Mouse (Mus musculus): ENCODE measurements around the gene Prdm10. TPM values are rescaled to one million over a fixed set of nuclear protein-coding genes. Genes with fewer than 3 reads are reported as not detected.

Gene Prdm10
- total RNA-seq, 2 experiments from 2014 or later, result 17.3 to 21.2 TPM

DNA sequence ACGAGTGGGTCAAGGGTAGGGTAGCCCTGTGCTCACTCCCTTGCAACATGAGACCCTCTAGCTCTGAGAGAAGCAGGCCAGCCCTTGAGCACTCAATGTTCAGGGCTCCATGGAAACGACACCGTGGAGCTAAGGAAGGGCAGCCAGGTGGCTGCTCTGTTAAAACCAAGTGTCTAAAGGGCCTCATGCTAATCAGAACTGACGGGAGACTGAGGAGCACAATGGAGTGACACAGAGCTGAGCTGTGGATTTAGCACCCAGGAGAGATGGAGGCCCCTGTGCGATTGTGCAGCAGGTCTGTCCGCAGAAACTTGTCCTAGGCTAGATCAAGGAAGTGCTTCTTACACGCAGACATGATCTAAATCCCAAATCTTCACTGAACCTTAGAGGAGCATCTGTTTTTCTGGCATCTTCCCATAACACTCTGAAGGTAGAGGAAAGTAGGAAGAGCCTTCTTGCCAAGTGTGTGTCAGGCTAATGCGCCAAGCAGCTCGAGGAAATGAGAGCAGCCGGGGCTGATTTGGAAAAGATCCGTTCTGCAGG, 64.0 kb downstream of the Prdm10 start:
- no peak for DNase-seq (ENCODE audit: low spot score in 2 of 2)
- intact Hi-C loops (cut with DNase I), result loop anchor here (5.0 kb wide), 1 partner anchor 132 kb away; the partner anchor contains the start of gene Aplp2

DNA sequence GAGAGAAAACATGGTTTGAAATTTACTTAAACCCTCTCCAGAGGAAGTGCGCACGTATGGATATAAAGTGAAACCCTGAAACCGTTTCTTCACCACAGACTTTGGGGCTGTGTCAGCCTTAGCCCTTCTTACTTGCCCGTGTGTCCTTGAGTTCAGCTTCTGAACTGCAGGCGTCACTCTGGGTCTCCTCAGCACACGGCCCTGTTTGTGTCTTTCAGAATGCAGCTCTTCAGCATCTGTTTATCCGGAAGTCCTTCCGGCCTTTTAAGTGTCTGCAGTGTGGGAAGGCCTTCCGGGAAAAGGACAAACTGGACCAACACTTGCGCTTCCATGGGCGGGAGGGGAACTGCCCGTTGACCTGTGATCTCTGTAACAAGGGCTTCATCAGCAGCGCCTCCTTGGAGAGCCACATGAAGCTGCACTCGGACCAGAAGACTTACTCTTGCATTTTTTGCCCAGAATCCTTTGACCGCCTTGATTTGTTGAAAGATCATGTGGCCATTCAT, 66.3 kb downstream of the Prdm10 start:
- no peak for DNase-seq (ENCODE audit: low spot score in 2 of 2)
- intact Hi-C loops (cut with DNase I), result loop anchor here (2.0 kb wide), 1 partner anchor 66 kb away; the partner anchor contains the start of gene Prdm10

DNA sequence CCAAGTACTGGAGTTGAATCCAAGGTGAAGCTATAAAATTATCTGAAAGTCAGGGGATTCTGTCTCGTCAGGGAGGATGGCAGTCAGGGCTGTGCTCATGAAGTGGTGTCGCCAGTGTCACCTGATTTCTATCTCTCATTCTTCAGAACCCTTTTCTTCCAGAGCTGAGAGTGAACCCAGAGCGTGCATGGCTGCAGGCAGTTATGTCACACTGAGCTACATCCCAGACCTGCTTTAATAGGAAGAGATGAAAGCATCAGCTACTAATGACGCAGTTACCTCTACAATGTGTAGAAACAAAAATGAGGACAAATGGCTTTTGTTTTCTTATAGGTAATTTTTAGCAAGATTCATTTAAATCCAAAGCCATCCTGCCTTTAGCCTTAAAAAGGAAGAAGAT, 68.1 kb downstream of the Prdm10 start:
- DNase-seq (ENCODE audit: low spot score in 2 of 2), result no peak
- intact Hi-C loops (cut with DNase I), result loop anchor here (2.0 kb wide), 1 partner anchor 198 kb away; no protein-coding TSS in a partner anchor

DNA sequence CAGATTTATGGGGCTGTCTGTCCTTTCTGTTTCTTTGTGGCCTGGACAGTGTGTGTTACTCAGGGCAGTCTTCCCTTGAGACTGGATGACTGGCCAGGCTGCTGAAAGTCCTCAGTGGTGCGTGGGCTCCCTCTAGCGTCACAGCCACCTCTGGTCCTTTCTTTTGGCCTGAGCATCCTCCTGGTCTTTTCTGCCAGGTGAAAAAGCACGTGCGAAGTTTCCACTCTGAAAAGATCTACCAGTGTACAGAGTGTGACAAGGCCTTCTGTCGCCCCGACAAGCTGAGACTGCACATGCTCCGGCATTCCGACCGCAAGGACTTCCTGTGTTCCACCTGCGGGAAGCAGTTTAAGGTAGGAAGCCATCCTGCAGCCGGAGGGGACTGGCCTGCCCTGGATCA, 68.6 kb downstream of the Prdm10 start:
- intact Hi-C loops (cut with DNase I), result loop anchor here (2.0 kb wide), 1 partner anchor 198 kb away; no protein-coding TSS in a partner anchor
- peak; percentile 58 to 72 for DNase-seq (ENCODE audit: low spot score in 2 of 2)

DNA sequence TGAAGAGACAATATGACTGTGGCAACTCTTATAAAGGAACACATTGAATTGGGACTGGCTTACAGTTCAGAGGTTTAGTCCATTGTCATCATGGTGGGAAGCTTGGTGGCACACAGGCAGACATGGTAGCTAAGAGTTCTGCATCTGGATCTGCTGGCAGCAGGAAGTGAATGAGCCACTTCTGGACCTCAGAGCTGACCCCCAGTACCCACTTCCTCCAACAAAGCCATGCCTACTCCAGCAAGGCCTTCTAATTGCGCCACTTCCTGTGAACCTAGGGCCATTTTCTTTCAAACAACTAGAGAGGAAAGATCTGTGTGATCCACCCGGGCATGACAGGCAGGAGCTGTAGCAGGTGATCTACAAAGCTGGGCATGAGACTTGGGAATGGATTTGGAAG, 72.4 kb downstream of the Prdm10 start:
- intact Hi-C loops (cut with DNase I), result no loop called here
- DNase-seq (ENCODE audit: low spot score in 2 of 2), result no peak

DNA sequence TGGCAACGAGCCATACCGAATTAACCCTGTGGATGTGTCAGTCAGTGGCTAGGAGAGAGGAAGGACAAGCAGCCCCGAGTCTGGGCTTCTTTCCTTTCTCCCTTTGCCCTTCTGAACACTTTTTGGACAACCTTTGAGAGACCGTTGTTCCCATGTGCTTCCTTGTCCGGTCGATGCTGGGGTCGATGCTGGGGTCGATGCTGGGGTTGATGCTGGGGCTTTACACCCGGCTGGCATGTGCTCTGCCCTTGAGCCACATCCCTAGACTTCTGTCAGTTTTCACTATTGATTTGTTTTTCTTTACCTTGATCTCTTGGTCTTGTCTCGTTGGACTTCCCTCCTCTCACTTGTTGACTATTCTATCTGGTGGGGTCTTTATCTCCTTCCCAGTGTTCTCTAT, 73.2 kb downstream of the Prdm10 start:
- intact Hi-C loops (cut with DNase I), result no loop called here
- DNase-seq (ENCODE audit: low spot score in 2 of 2), result no peak

DNA sequence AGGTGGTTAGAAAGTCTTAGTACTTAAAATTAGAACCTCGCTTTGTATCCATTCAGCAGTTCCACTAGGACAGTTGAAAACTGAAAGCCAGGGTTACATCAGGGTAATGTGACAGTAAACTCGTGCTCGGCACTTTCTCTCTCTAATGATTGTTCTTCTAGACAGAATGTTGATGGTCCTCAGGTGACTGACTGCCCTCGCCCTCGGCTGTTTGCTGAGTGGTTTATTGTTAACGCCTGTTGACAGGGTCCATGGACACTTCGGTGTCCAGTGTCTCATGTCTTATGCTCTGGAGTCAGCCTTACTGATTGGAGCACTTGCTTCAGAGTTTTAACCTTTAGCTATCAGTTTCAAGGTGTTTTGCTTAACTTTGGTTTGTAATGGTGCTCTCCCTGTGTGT, 73.7 kb downstream of the Prdm10 start:
- DNase-seq (ENCODE audit: low spot score in 2 of 2), result no peak

DNA sequence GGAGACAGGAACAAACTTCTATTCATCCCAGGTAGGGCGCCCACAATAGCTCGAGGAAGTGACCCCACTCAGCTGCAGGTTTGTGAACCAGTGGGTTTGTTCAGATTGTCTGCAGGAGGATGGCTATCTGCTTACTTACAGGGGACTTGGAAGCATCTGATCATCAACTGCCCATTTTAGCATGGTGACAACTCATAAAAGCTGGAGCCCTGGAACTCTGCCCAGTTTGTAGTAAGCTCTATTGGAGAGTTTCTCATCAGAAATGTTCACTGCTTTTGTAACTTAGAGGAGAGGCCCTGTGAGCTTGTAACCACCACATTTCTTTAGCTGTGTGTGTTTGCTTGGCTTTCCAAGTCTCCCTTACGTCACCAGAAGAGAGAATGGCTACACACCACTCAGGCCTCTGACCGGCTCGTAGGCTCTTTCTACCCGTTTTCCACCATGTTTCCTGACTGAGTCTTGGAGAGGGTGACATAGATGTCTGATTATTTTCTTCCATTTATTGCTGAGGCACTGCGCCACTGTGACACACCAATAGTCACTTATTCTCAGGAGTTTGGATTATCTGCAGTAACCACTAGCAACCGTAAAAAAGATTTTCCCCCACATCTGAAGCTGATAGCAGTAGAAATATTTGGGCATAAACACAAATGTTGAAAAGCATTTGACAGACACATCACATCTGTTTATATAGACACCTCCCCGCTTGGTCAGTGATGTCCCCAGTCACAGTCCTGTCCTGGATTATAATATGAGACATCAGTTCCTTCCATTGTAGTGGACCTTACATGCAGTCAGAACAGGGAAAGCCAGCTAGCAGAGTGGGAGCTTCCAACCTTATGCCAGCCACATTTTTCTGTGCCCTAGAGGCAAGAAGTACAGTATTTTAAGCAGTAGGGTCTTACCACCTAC, 83.6 kb downstream of the Prdm10 start:
- peak; percentile 55 to 68 for DNase-seq (ENCODE audit: low spot score in 2 of 2)
- intact Hi-C loops (cut with DNase I), result no loop called here

More for the DNA sequence above, 73.7 kb downstream of the Prdm10 start:
- intact Hi-C loops (cut with DNase I), result no loop called here

DNA sequence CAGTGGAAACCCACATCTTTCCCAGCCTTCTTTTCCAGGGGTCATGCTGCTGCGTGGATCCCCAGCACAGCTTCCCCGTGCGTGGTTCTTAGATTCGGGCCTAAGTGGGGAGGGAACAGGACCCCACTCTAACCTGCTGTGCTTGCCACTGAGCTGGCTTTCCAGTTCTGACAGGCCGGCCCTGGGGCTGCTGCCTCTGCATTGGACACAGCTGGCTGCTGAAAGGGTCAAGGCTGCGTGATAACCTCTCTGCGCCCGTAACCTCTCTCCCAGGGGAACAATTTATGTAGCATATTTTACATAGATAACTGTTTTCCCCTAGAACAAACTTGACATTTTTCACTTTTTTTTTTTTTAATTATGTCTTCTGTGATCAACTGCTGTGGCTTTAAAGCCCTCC, 84.7 kb downstream of the Prdm10 start:
- intact Hi-C loops (cut with DNase I), result no loop called here
- no peak for DNase-seq (ENCODE audit: low spot score in 2 of 2)

DNA sequence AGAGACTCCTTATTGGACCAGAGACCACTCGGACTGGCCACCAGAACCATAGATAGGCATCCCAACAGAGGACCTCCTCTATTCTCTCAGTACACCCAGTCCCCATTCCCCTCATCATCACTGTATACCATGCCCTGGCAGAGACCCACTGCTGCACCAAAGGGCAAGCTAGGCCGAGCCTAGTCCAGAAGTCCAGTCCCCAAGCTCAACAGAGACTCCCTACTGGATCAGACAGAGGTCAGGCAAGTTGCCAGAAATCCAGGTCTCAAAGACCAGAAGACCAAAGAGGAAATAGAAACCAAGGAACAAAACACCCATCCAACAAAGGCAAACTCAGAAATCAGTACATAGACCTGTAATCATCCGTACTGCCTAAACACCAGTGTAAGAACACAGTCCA, 91.4 kb downstream of the Prdm10 start:
- DNase-seq (ENCODE audit: low spot score in 2 of 2), result no peak
- intact Hi-C loops (cut with DNase I), result no loop called here

DNA sequence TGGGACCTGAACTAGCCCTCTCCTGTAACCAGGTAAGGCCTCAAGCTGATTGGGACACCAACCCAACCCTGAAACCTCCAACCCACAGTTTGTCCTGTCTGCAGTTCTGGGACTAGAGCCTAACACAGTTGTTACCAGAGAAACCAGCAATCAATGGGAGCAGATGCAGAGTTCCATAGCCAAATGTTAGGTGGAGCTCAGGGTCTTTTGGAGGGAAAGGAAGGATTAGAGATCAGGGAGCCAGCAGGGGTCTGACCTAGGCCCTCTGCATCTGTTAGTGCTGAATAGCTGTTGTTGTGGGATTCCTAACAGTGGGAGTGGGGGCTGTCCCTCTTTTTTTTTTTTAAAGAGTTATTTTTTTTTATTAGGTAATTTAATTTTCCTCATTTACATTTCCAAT, 96.3 kb downstream of the Prdm10 start:
- intact Hi-C loops (cut with DNase I), result no loop called here
- DNase-seq (ENCODE audit: low spot score in 2 of 2), result no peak

DNA sequence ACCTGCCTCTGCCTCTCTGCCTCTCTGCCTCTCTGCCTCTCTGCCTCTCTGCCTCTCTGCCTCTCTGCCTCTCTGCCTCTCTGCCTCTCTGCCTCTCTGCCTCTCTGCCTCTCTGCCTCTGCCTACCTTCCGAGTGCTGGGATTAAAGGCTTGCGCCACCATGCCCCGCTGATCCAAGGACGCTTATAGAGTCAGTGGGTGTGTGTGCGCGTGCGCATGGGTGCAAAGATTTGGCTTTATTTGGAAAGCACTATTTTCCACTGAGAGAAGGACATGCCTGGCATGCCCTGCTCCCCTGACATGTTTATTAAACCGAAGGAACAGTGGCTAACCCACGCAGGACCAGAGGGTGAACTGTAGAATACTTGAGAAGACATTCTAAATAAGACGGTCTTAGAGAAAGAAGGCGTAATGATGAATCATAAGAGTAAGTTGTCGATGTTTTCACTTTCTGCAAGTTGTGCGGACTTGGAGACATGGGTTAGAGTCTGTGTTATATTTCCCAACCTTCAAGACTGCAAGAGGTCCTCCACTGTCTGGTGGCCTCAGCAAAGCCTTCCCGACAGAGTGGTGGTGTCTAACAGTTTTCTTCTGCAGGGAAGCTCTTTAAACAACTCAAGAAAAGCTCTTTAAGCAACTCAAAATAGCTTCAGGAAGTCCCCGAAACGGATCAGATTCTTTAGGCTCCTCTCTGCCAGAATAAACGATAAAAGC, 104.6 kb downstream of the Prdm10 start:
- no peak for DNase-seq (ENCODE audit: low spot score in 2 of 2)
- intact Hi-C loops (cut with DNase I), result no loop called here

DNA sequence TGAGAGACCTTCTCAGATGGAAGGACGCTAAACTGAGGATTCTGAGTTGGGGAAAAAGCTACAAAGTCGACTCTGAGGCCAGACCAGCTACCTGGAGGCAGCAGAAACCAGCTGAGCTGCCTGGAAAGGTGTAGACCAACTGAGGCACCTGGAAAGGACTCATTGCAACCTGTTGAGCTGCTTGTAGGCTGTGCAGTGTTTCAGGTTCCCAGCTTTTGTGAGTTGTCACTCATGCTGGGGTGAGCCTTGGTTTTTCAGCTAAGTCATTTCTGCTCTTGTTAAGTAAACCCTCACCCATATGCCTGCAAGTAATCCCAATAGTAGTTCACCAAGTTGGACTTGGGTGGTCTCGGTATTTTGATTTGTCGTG, 105.1 kb downstream of the Prdm10 start:
- intact Hi-C loops (cut with DNase I), result no loop called here
- peak in 1 of 2 experiments; percentile 23 for DNase-seq (ENCODE audit: low spot score in 2 of 2)

DNA sequence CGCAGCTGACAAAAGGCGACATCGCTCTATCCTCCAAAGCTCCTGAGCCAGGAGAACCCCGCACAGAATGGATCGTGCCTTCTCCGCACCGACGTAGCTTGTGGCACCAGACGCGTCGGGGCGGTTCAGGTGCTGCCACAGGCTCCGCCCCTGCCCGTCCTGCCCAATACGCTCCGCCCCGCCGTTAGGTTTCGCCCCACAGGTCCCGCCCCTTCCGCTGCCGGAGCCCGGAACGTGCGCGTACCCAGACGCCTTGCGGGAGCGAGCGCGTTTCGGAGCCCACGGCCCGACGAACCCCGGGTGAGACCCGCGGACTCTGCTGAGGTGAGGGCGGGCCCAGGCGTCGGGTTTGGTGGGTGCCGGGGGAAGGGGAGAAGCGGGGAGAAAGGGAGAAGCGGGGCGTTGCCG, 105.6 kb downstream of the Prdm10 start, which contains the start of gene Nfrkb:
TSS of gene Nfrkb (plus strand) at position 246 of the 408 bp plus-strand sequence.
- intact Hi-C loops (cut with DNase I), result no loop called here
- DNase-seq (ENCODE audit: low spot score in 2 of 2), result peak; percentile 93 to 95

DNA sequence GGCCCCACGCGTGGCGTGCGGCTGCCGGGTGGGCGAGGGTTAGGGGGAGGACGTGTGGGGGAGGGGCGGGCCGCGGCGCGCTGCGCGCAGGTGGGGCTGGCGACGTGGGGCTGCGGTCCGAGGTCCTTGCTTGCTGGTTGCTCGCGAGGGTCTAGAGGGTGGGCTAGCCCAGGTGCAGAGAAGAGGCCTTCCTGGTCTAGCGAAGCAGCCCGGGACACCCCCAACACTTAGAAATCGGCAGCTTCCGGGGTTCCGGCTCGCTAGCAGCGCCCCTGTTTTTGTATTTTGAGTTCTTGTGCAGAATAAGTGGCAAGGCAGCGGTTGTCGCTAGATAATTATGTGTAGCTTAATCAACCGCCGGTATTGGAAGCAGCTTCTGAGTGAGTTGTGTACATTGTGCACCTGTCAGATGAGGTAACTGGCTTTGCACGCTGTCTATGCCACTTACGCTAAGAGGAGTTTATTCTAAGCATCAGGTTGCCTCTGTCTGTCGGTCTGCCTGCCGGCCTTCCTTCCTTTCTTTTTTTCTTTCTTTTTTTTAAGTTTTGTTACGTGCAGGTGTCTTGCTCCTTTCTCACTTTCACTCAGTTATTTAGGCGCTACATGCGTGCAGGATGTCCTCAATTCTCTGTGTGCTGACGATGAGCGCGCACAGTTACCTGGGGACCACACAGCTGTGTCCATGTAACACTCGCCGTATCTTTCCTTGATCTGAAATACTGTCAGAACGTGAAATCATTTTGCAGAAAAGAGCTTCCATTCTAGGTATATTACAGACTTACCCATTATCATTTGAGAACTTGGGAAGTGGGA, 106.2 kb downstream of the Prdm10 start:
- intact Hi-C loops (cut with DNase I), result no loop called here
- peak; percentile 21 to 25 for DNase-seq (ENCODE audit: low spot score in 2 of 2)

DNA sequence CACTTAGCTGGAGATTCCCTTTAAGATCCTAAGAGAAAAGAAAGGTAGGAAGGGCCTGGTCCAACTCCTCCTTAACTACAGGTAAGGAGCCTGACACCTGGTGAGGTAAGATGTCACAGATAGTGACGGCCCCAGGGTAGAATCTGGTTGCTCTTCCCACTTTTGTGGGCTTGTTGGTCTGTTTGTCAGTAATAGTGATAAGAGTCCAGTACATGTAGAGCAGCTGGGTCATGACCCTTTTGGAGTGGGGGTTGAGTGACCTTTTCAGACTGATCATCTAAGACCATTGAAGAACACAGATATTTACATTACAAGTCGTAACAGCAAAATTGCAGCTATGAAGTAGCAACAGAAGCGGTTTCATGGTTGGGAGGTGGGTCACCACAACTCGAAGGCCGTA, 106.9 kb downstream of the Prdm10 start:
- no peak for DNase-seq (ENCODE audit: low spot score in 2 of 2)
- intact Hi-C loops (cut with DNase I), result no loop called here

DNA sequence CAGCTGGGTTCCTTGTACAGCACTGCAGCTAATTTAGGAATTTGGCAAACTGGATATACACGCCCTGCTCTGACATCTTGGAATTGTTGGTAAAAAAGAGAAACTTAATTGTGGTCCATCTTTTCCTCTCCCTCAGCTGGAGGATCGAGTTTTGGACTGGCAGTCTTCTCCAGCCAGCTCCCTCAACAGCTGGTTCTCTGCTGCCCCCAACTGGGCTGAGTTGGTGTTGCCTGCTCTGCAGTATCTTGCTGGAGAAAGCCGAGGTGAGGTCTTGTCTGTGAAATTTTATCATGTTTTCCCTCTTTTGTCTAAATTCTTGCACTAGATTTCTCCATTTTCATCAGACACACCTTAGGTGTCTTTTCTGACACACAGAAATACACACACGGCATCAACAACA, 120.1 kb downstream of the Prdm10 start:
- DNase-seq (ENCODE audit: low spot score in 2 of 2), result peak; percentile 64 to 72
- intact Hi-C loops (cut with DNase I), result loop anchor here (5.0 kb wide), 1 partner anchor 248 kb away; no protein-coding TSS in a partner anchor

DNA sequence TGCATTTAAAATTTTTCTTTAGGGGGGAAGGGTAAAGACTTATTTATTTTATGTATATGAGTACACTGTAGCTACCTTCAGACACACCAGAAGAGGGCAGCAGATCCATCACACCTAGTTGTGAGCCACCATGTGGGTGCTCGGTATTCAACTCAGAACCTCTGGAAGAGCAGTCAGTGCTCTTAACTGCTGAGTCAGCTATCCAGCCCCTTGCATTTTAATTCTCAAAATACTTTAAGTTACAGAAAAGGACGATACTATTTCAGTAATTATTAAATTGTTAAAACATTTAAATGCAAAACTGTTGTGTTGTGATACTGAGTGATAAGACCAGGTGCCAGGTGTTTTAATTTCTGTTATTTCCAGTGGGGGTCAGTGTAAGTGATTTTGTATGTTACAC, 124.0 kb downstream of the Prdm10 start:
- intact Hi-C loops (cut with DNase I), result loop anchor here (5.0 kb wide), 1 partner anchor 252 kb away; no protein-coding TSS in a partner anchor
- no peak for DNase-seq (ENCODE audit: low spot score in 2 of 2)

DNA sequence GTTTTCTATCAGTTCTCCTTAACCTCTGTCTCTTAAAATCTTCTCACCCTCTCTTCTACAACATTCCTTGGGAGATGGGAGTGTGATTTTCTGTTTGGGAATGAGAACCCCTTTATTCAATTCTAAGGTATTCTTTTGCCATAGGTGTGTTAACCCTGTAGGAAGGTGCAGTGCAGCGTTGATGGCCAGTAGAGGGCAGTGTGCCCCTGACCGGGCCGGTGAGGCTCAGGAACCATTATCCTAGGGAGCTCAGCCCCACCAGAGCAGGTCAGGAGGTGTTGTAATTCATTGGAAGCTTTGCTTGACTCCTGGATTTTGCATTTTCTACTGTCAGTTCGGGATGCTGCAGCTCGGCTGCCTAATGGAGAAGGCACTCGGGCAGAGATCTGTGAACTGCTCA, 124.9 kb downstream of the Prdm10 start:
- DNase-seq (ENCODE audit: low spot score in 2 of 2), result no peak
- intact Hi-C loops (cut with DNase I), result no loop called here

Measured in left cerebral cortex, postnatal 14 days (tissue).